Mouse (Mus musculus): ENCODE data around the gene Pik3cb.

GRCm38 (mm10) chr9:99009069-99009897 is 131.1 kb downstream of the Pik3cb start:
- TF ChIP-seq CTCF (IDR thresholded peaks at IDR 0.05; ENCODE audit: insufficient read depth, low read length) (no peak), POLR2A (IDR thresholded peaks at IDR 0.05; ENCODE audit: borderline replicate concordance, extremely low read depth, low read depth, low read length) (no peak)
